Mouse (Mus musculus): ENCODE data around the gene Usf1.

Gene Usf1

GRCm38 (mm10) chr1:171419291-171419882 lies 8.3 kb downstream of the Usf1 start:
- no peak for DNase-seq

DNA sequence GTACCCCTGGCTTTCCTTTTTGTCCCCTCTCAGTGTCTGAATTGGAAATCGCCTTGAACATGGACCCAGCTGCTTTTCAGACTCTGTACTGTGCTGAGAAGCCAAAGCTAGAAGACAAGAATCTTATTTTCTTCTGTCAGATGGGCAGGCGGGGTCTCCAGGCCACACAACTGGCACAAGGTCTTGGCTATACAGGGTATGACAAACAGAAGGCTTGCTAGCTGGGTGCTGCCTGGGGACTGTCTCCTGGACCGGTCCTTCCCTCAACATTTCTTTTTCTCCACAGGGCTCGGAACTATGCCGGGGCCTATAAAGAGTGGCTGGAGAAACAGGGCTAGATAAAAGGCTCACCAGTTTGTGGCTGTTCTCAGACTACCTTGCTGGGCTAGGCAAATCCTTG lies 8.8 kb downstream of the Usf1 start:
- no peak for DNase-seq

GRCm38 (mm10) chr1:171422504-171423095 lies 11.5 kb downstream of the Usf1 start:
- DNase-seq: no peak

GRCm38 (mm10) chr1:171424638-171425037 lies 13.5 kb downstream of the Usf1 start:
- DNase-seq: no peak

DNA sequence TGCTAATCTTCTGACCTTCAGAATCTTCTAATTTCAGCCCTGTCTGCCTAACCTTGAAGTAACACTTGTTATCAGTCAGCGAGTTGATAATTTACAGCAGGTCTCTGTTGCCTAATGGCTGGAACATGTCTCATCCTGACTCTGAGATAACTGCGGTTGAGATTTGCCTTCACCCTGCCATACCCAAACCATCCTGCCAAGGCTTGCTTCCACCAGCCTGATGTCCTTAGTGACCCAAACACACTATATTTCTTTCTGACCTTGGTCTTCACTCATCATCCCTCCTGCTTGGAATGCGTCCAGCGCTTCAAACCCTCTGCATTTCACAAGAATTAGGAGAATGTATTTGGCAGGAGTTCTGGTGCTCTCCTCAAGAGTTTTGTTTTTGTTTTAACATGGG lies 14.0 kb downstream of the Usf1 start:
- no peak for DNase-seq

GRCm38 (mm10) chr1:171432158-171432557 lies 21.0 kb downstream of the Usf1 start:
- no peak for DNase-seq

GRCm38 (mm10) chr1:171435288-171435814 lies 24.2 kb downstream of the Usf1 start:
- DNase-seq: no peak

GRCm38 (mm10) chr1:171435974-171436373 lies 24.9 kb downstream of the Usf1 start:
- no peak for DNase-seq

- DNase-seq: no peak
Observed at GRCm38 (mm10) chr1:171437264-171438013, 26.3 kb downstream of the Usf1 start, which contains the start of gene F11r. Gene F11r (plus strand): TSS chr1:171437535.

DNA sequence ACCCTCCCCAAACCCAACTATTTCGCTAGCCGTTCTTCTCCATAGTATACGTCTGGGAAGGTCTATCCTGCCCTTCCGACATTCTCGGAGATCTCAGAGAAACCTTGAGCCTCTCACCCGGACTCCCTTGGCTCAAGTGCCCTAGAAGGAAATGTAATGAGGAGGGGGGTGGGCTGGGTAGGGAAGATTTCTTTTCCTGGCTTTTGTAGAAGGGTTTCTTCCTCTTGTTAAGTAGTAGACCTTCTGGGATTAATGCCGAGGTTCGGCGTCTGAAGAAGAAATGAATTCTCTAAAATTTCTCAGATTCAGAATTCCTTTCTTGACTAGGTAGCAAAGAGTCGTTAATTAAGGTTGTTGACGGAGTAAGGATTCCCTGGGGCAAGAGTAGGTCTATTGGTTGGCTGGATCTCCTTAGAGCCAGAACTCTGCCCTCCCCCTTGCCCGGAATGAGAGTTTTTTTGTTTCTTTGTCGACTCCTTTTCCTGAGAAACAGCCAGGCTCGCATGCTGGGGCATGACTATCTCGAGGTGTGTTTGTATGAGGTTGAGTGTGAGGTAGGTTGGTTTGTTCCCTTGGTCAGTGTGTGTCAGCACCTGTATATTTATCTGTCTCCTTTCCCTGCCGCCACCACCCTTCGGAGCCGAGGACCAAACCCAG lies 27.0 kb downstream of the Usf1 start:
- DNase-seq: no peak

GRCm38 (mm10) chr1:171439072-171439471 lies 28.0 kb downstream of the Usf1 start:
- no peak for DNase-seq

GRCm38 (mm10) chr1:171440025-171440725 lies 29.1 kb downstream of the Usf1 start:
- DNase-seq: no peak

GRCm38 (mm10) chr1:171441466-171442412 lies 30.6 kb downstream of the Usf1 start:
- no peak for DNase-seq

- DNase-seq: no peak
Observed at GRCm38 (mm10) chr1:171442413-171442760, 31.3 kb downstream of the Usf1 start.

GRCm38 (mm10) chr1:171445050-171445449 lies 33.9 kb downstream of the Usf1 start:
- no peak for DNase-seq

DNA sequence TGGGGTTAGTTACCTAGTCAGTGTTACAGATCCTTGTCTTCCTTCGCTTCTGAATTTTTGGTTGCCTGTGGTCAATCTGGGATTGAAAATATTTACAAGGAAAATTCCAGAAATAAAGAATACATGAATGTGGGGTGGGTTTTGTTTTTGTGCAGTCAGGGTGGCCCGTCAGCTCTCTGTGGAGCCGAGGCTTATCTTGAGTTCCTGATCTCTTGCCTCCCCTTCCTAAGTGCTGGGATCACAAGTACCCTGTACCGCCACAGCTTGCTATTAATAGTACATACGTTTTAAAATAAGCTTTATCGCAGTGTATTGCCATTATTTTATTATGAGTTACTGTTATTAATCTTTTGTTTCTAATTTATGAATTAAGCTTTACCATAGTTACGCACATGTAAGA lies 35.7 kb downstream of the Usf1 start:
- DNase-seq: no peak

DNA sequence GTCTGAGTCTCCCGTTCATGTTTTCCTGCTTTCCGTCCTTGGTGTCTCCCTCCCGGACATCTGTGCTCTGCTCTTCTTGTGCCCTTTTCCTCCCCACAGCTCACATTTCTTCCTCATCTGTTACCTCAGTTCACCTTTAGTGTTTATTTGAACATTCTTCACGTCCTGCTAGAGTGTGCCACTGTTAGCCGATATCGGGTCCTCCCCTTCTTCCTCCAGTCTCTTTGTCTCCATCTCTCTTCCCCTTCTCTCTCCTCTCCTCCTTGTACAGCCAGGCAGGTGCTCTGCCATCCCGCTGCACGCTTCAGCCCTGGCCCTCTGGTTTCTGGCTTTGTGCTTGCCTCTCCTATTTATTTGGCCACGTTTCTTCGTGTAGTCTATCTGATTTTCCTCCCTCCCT lies 36.6 kb downstream of the Usf1 start:
- no peak for DNase-seq

GRCm38 (mm10) chr1:171450062-171450461 lies 38.9 kb downstream of the Usf1 start:
- no peak for DNase-seq

DNA sequence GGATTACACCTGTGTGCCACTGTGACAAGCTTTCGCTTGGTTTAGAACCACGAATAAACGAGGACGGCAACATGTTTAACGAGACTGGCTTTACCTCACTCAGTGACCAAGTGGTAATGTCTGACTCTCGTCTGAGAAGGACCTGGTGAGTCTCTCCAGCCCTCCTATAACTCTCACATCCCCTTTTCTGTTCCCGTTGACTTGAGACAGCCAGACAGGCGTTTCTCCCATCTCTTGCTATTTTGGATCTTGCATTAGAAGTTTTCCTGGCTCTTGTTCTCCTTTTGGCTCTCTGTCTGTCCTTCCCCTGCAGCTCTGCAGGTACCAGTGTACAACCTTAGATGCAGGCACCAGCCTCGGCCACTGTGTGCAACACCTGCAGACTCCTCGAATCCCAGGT lies 39.9 kb downstream of the Usf1 start:
- no peak for DNase-seq

- no peak for DNase-seq
Observed at GRCm38 (mm10) chr1:171452522-171452921, 41.4 kb downstream of the Usf1 start.

GRCm38 (mm10) chr1:171452923-171453322 lies 41.8 kb downstream of the Usf1 start:
- no peak for DNase-seq

DNA sequence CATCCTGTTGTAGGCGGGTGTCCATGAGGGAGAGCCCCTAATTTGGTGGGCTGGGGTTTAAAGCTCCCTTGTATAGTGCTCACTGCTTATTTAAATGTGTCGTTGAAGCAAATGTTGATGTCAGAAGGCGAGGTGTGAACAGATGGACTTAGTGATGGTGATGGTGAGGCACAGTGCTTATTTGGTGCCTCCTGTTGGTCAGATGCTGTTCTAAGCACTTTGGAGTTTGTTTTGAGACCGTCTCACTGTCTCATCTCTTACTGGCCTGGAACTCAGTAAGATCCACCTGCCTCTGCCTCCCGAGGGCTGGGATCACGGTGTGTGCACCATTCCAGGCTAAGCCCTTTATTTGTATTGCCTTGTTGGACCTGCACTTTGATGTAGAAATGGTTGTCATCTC lies 43.8 kb downstream of the Usf1 start:
- no peak for DNase-seq
